Mouse (Mus musculus): ENCODE results near the gene Wwc1. TPM values are rescaled to one million over a fixed set of nuclear protein-coding genes. Genes with fewer than 3 reads are reported as not detected.
A peak's percentile ranks its signal among the peaks of the same experiment; 100 is the strongest.

The Wwc1 gene
- total RNA-seq, 2 experiments from 2014 or later: 138 TPM

DNA sequence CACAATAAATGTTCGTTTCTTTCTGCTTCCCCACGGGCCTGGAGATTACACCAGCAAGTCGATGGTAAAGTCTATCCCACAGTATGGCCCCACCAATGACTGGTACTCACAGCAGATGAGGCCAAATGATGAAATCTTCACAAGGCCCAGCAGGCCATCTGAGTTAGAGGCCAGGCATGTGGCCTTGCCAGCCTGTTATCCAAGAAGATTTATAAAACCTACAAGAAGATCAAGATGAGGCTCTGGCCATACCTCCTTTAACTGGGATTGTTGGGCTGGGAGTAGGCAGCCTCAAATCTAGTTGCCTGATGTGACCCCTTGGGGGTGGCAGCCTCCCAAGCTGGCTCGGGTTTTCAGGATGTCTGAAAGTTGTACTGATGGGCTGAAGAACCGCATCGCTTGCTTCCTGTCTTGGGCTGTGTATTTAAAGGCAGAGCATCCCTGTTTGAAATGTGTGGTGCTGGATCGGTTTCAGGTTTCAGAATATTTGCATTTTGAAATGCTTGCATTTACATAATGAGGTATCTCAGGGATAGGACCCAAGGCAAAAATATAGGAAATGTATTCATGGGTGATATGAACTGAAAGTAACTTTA is 75.3 kb downstream of the Wwc1 start:
- peak in 1 of 2 experiments; percentile 85 for DNase-seq (ENCODE audit: low spot score in 2 of 2)
- intact Hi-C loops (cut with DNase I): no loop called here

DNA sequence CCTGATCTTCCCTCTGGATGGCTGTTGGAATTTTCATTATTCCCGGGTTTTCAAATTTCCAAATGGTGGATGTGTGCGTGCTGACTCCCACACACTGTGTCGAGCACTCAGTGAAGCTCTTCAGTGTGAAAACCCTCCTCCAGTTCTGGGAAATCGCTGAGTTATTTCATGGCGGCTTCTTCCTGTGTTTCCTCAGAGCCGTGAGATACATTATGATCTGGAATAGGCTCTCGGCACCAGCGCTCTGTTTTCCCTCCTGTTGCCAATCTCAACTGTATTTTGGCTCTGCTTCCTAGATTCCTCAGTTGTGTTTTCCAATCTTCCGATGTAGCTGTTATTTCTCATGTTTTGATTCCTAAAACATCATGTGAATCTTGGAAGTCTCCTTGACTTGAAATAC is 77.2 kb downstream of the Wwc1 start:
- intact Hi-C loops (cut with DNase I): loop anchor here (1.0 to 2.0 kb wide), 3 partner anchors 40 to 77 kb away; partner anchors contain the start of gene Wwc1

DNA sequence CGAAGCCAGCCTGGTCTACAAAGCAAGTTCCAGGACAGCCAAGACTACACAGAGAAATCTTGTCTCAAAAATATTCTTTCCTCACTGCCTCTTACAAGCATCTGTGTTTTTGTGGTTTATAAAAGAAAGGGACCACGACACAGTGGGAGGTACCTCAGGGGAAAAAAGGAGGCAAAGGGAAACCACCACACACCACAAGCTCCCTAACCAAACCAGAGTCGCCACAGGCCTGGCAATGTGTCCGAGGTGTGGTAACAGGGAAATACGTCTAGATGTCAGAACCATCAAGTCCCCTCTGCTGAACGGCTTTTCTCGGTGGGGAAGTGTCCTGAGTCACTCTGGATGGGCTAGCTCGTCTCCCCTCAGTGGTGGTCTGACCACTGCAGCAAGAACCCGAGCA is 80.4 kb downstream of the Wwc1 start:
- no peak for DNase-seq (ENCODE audit: low spot score in 2 of 2)
- intact Hi-C loops (cut with DNase I): no loop called here

More for the DNA sequence above, 77.2 kb downstream of the Wwc1 start:
- DNase-seq (ENCODE audit: low spot score in 2 of 2): peak; percentile 51 to 91

DNA sequence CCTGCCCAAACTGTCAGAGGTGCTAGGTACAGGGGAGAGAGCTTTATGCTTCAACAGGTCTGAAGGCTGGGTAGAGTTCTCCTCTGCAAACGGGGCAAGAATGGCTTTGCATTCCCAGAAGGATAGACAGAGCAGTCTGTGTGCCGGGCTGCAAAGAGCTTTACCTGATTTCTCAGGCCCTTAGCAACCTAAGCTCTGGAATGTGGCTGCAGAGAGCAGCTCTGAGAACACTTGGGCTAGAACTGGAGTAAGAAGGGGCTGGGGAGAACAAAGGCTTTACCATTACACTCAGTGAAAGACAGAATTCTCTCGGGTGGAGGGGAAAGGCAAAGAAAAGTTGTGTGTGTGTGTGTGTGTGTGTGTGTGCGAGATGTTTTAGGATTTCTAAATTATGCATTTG is 86.9 kb downstream of the Wwc1 start:
- intact Hi-C loops (cut with DNase I): no loop called here
- DNase-seq (ENCODE audit: low spot score in 2 of 2): no peak

DNA sequence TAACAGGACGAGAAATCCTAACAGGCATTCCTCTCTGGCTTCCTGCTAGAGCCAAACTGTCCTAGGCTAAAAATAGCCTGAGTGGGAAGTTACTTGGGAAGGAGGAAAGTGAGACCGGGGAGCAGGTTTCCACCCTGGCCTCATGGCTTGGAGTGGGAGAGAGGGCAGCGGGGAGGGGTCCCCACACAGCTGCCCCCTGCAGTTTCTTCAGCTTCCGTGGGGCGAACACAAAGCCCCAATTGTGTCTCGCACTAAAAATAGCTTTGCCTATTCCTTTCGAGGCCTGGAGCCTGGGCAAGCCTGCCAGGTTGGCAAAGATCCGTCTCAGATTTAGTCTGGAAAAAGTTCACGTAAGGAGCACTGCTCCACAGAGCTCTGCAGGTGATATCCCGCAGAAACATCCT is 87.3 kb downstream of the Wwc1 start:
- intact Hi-C loops (cut with DNase I): no loop called here
- DNase-seq (ENCODE audit: low spot score in 2 of 2): peak; percentile 45 to 64

DNA sequence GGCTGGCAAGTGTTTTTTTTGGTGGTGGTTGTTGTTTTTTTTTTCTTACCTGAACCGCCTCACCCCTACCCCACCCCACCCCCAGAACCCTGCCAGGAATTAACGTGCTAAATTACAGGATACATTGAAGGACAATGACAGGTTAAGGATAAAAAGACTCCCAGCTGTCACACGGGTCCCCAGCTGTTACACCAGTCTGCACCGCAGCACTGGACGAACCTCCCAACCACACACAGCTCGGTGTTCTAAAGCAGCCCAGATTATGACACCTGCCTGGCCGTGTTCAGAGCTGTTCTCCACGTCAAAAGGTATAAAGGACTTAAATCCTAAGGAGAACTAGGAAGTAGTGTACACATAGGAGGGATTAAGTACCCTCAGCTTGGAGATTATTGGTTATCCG is 88.0 kb downstream of the Wwc1 start:
- no peak for DNase-seq (ENCODE audit: low spot score in 2 of 2)
- intact Hi-C loops (cut with DNase I): no loop called here

DNA sequence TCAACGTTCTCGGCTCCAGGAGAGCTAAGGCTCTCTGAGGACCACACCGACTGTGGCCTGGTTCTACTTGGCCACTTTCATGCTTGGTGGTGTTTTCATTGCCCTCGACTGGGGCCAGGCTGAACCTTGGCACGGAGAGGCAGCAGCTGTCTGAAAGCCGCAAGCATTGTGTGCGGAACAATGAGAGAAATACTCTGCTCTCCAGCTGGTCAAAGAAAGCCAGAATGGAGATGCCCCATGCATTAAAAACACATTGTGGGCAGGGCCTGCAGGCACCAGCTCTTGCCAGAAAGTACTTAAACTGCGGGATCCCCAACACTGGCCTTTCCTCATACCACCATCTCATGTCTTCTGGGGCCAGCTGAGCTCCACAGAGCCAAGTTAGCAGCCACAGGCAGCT is 91.5 kb downstream of the Wwc1 start:
- peak in 1 of 2 experiments; percentile 28 for DNase-seq (ENCODE audit: low spot score in 2 of 2)
- intact Hi-C loops (cut with DNase I): no loop called here

DNA sequence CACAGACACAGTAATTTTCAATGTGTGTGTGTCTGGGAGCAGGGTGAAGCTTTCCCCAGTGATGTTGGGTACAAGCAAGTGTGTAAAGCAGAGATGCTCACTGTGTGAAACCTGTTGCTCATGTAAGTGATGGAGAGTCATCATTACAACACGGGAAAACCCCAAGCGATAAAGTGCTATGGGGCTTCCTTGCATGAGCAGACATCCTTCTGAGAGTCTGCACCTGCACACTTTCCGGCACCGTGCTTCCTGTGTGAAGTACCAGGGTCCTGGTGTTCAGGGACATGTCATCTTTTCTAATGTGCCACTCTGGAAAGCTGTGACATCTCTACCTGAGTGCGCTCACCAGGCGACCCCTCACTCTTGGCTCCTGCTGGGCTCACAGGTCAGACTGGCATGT is 97.5 kb downstream of the Wwc1 start:
- intact Hi-C loops (cut with DNase I): no loop called here
- DNase-seq (ENCODE audit: low spot score in 2 of 2): no peak

DNA sequence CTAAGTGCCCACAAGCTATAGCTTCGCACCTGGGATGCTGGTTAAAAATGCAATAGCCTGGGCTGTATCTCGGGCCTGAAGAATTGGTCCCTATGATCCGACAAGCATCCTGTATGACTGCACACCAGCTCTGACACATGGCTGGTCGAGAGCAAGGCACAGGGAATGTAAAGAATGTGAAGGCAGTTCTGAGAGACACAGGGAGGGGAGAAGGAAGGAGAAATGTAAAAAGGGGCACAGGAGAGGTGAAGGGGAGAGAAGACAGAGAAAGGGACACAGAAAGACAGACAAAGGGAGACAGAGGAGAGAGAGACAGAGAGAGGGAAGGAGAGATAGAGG is 101.8 kb downstream of the Wwc1 start:
- no peak for DNase-seq (ENCODE audit: low spot score in 2 of 2)
- intact Hi-C loops (cut with DNase I): no loop called here

DNA sequence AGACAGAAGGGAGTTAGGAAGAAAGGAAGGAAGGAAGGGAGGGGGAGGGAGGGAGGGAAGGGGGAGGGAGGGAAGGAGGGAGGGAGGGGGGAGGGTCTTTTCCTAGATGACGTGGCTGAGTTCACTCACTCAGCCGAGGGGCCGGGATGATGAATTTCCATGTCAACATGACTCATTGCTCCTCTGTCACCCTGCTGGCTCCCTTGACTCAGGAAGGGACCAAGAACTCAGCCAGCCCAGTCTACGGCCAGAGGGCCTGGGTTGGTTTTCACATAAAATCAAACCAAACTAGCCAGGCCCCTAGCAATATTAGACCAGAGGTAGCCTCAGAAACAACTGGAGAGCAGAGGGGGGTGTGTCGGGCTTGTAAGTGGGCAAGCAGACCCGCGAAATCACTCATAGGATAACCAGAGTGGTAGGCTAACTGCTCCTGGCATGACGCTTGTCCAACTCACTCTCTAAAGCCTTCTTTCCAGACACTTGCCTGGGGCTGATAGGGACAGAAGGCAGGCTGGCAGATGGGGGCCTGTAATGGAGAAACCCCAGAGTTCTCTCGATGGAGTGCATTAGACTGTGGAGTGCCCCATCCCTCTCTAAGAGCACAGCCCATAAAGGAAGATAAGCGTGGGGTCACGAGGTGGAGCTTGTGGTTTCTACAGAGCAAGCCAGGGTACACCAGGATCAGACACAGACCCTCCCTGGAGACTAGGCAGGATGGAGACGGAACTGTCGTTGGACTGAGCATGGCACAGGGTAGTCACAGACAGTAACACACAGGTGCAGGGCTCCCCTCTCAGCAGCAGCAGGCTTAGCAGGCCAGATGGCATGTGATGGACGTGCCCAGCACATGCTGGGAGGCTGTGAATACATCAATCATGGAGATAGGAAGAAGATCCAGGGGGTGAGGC is 102.4 kb downstream of the Wwc1 start:
- intact Hi-C loops (cut with DNase I): no loop called here
- no peak for DNase-seq (ENCODE audit: low spot score in 2 of 2)

DNA sequence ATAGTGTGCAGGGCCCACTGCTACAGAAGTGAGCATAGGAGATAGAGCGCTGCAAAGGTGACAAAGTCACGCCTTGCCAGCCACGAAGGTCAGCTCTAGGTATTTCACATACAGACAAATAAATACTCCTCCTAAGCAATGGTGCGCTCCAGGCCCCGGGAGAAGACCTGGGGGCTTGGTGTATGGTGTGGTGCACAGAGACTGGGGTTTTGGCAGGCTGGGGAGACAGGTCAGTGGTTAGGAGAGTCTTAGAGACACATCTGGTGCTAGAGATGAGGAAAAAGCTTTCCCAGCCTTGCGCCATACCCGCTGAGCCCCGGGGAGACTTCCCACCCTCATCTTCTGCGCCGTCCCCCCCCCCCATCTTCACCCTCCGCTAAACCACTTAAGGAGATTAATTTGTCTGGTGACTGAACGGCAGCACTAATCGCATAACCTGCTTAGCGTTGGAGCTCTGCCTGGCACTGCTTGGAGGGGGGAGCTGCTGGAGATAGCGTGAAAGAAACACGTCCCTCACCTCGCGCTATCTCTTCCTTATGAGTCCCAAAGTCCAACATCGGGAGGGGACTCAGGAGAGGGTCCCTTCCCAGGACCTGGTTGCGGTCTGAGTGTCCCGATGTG is 106.6 kb downstream of the Wwc1 start:
- intact Hi-C loops (cut with DNase I): no loop called here
- no peak for DNase-seq (ENCODE audit: low spot score in 2 of 2)

DNA sequence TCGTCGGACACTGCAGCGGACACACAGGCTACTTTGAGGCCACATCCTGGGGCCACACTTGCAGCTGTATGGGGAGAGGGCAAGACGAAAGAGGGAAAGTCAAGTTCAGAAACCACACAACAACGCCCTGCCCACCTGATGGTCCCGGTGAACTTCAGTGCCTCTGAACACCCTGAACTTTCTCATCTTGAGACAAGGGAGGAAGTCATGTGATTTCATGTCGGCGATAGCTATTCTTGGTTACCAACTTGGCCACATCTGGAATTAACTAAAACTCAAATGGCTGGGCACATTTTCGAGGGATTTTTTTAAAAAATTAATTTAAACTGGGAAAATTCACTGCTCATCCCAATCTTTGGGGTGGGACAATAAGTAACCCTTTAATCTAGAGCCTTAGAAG is 109.4 kb downstream of the Wwc1 start:
- intact Hi-C loops (cut with DNase I): no loop called here
- no peak for DNase-seq (ENCODE audit: low spot score in 2 of 2)

DNA sequence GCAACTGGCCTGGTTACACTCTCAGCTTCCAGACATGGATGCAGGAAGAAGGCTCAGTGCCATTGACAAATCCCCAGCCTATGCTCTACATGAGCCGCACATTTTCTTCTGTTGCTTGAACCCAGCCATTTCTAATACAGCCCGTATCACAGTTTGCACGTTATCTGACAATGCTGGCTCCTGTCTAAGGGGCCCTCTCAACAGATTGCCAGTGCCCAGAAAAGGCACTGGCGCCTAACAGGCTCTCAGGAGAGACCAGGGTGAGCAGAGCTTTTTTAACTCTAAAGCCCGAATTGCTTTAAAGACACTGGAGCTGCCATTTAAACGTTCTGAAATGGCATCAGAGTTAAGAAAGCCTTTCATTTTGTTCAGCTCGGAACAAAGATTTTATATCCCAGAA is 114.2 kb downstream of the Wwc1 start:
- intact Hi-C loops (cut with DNase I): no loop called here
- no peak for DNase-seq (ENCODE audit: low spot score in 2 of 2)

DNA sequence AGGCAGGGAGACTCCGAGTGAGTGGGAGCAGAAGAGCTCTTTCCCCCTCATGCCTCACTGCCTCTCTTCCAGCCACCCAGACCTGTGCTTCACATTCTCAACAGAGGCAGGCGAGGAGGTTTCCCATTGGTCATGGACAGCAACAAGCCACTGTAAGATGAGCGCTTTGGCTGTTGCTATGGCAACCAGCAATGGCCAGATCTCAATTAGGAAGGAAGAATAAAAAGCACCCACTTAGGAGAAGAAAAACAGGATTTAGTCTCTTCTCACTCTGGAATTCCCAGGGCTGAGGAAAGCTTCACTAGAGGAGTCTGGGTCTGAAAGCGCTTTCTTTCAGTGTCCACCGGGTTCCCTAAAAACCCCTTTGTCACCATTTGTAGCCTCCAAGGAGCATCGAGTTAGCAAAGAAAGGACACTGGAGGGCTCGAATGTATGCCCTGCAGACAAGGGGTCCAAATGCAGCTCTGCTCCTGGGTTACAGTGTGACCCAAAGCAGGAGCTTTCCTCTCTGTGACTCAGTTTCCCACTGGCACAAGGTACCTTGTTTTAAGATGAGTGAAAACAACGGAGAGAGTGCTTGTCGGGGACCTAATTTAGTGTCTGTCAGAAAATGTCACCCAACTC is 115.2 kb downstream of the Wwc1 start:
- intact Hi-C loops (cut with DNase I): no loop called here
- DNase-seq (ENCODE audit: low spot score in 2 of 2): peak; percentile 81 to 95

DNA sequence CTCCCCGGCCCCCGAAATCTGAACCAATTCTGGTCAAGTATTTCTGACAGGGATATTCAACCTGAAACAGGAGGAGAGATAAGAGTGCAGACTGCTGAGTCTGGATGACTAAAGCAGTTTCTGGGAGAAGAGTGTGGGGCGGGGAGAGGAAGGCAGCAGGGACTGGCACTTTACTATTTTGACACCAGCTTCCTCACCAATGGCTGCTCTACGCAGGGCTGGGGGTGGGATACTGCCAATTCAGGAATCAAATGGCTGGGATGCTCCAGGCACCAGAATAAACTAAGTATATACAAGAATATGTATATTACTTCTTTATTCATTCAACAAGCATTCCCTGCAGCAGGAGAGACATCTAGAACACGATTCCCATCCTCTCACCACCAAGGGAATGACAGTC is 116.7 kb downstream of the Wwc1 start:
- peak in 1 of 2 experiments; percentile 80 for DNase-seq (ENCODE audit: low spot score in 2 of 2)
- intact Hi-C loops (cut with DNase I): loop anchor here (2.0 kb wide), 1 partner anchor 39 kb away; no protein-coding TSS in a partner anchor

DNA sequence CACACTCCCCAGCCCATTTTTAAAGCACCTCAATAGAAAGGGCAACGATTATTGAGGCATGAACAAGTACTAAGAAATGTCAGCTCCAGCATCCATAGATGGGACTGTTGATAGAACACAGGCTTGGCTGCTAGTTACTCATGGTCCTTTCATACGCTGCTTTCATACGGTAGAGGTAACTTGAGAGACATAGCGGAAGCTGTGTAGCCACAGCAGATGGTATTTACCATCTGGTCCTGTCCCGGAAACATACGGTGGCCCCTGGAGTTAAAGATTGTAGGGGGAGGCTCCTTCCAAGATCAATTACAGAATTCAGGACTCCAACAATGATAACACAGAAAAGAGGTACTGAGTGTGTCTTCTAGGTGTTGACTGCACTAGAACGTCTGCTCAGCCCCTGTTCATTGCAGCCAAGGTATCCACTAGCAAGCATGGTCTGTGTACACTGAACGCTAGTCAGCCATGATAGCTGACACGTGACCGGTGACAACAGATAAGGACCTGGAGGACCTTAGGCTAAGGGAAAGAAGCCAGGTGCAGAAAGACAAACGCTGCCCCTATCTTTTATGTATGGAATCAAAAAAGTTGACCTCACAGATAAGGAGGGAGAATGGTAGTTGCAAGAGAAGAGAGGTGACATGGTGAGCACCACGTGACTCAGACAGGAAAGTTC is 122.8 kb downstream of the Wwc1 start:
- intact Hi-C loops (cut with DNase I): loop anchor here (5.0 kb wide), 2 partner anchors 60 to 135 kb away; no protein-coding TSS in a partner anchor
- no peak for DNase-seq (ENCODE audit: low spot score in 2 of 2)

DNA sequence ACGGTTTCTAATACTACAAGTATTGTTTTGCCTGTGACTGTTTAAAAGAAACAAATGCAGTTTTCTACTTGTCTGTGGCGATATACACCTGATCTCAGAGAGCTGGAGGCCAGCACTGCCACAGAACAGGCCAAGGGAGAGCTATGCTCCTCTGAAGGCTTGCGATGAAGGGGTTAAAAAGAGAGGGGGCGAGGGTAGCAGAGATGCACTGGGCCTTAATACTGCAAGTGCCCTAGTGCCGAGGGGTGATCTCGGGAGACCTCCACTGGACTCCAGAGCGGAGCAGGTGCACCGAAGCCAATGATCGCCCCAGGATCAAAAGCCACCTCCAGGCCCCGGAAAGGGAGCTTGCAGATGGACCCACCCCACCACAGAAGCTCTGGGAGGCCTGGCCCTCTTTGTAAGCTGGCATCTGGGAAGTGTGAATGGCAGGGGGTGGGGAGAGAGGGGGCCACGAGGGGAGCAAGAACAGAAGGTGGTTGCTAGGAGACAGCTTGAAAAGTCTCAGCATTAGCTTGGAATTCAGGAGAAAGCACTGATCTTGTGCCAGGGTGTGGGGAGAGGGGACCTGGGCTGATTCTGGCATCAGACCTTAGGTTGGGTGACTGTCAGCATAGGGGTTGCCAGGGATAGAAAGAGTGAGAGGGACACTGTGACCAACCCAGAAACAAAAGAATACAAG is 123.8 kb downstream of the Wwc1 start:
- peak; percentile 40 to 77 for DNase-seq (ENCODE audit: low spot score in 2 of 2)

DNA sequence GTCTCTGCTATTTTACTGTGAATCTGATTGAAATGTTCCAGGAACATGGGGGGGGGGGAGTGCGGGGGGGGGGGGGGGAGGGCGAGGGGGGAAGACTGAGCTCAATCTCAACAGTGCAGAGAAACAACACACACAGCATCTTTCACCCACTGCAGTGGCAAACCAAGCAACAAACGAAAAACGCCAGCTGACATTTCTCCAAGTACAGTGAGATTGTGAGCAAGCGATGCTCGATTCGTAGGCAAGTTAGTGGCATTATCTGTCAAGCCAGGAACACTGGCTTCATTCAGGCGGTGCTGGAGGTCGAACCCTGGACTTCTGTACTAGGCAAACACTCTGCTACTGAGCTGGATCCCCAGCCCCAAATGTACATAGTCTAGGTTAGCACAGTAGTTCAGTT is 124.8 kb downstream of the Wwc1 start:
- DNase-seq (ENCODE audit: low spot score in 2 of 2): no peak
- intact Hi-C loops (cut with DNase I): loop anchor here (5.0 kb wide), 2 partner anchors 62 to 137 kb away; no protein-coding TSS in a partner anchor

More for the DNA sequence above, 123.8 kb downstream of the Wwc1 start:
- intact Hi-C loops (cut with DNase I): loop anchor here (5.0 kb wide), 2 partner anchors 61 to 136 kb away; no protein-coding TSS in a partner anchor

DNA sequence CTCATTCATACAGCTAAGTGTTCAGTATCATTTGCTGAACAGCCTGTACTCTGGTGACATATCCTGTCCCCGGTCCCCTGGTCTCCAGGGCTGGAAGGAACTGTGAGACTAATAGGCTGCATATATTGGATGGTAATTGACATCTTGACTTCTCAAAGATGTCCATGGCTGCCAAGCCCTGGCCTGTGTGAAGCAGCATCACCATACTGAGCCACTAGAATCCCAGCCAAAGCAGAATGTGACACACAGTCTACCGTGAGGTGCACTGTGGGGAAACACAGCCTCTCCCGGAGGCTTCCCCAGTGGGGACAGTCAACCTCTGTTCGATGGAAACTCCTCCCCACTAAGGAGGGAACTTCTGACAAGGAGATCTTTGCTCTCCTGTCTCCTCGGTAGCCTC is 125.4 kb downstream of the Wwc1 start:
- intact Hi-C loops (cut with DNase I): loop anchor here (5.0 kb wide), 2 partner anchors 62 to 137 kb away; no protein-coding TSS in a partner anchor

More for the DNA sequence above, 125.4 kb downstream of the Wwc1 start:
- DNase-seq (ENCODE audit: low spot score in 2 of 2): no peak
